Comparison of ENCODE assay signal across 14 mouse cellular contexts in genomic region chr12:29639543-29640196, GRCm38 (mm10).
DNase-seq lines count a peak whose midpoint lies in the region; ATAC-seq and TF ChIP-seq lines count a peak whose summit lies in the region.
"Had no signal": no experiment of that assay in that cellular context is flagged by ENCODE, and none has a peak within 500 bp of the region (broad histone marks: within the 10 kb centered on the region; RNA-seq: fewer than 3 reads in every experiment).

No protein-coding gene starts in this region.

- no peak overlapping the region for H3K9ac ChIP-seq in embryonic facial prominence, embryonic 14.5 days (ENCODE audit: low read depth, low read length)
- H3K9ac ChIP-seq in hindbrain, postnatal 0 days (replicated peaks; ENCODE audit: low read length), result no peak overlapping the region
- H3K9ac ChIP-seq in neural tube, embryonic 11.5 days (ENCODE audit: low read length), result no peak overlapping the region
- no peak overlapping the region for H3K9ac ChIP-seq in kidney, embryonic 15.5 days
- H3K9ac ChIP-seq: heart, embryonic 15.5 days; liver, embryonic 13.5 days had no signal

- no peaks in the 10 kb centered on the region for H3K36me3 ChIP-seq in embryonic facial prominence, embryonic 14.5 days (ENCODE audit: control insufficient read depth, insufficient read depth, low read length)
- no peaks in the 10 kb centered on the region for H3K36me3 ChIP-seq in hindbrain, postnatal 0 days (ENCODE audit: insufficient read depth, low read length)
- no peaks in the 10 kb centered on the region for H3K36me3 ChIP-seq in neural tube, embryonic 11.5 days (ENCODE audit: control insufficient read depth, insufficient read depth, low read length)
- H3K36me3 ChIP-seq in kidney, embryonic 15.5 days, result no peaks in the 10 kb centered on the region
- H3K36me3 ChIP-seq: heart, embryonic 15.5 days; liver, embryonic 13.5 days had no signal

- H3K4me1 ChIP-seq in embryonic facial prominence, embryonic 14.5 days (ENCODE audit: control insufficient read depth, insufficient read depth, low read length), result no peaks in the 10 kb centered on the region
- 0 out of 2 replicates have a peak, but pooled peaks cover 5% of the 10 kb centered on the region for H3K4me1 ChIP-seq in hindbrain, postnatal 0 days (ENCODE audit: insufficient read depth, low read length)
- no peaks in the 10 kb centered on the region; the same call in 1 of the 2 replicates for H3K4me1 ChIP-seq in neural tube, embryonic 11.5 days (ENCODE audit: control insufficient read depth, insufficient read depth, low read length)
- H3K4me1 ChIP-seq in kidney, embryonic 15.5 days, result no peaks in the 10 kb centered on the region
- H3K4me1 ChIP-seq: heart, embryonic 15.5 days; liver, embryonic 13.5 days had no signal

- no peaks in the 10 kb centered on the region for H3K9me3 ChIP-seq in embryonic facial prominence, embryonic 14.5 days (ENCODE audit: control insufficient read depth, low read length)
- no peaks in the 10 kb centered on the region for H3K9me3 ChIP-seq in hindbrain, postnatal 0 days (ENCODE audit: low read length)
- no peaks in the 10 kb centered on the region for H3K9me3 ChIP-seq in neural tube, embryonic 11.5 days (ENCODE audit: control insufficient read depth, low read length)
- H3K9me3 ChIP-seq in kidney, embryonic 15.5 days (replicated peaks), result no peaks in the 10 kb centered on the region
- H3K9me3 ChIP-seq: heart, embryonic 15.5 days; liver, embryonic 13.5 days had no signal

- 34% methylated on average over 11 of the region's 11 CpGs for WGBS in embryonic facial prominence, embryonic 14.5 days
- 42% methylated on average over 11 of the region's 11 CpGs for WGBS in hindbrain, postnatal 0 days
- WGBS in neural tube, embryonic 11.5 days, result 45% methylated on average over 11 of the region's 11 CpGs
- 57% methylated on average over 11 of the region's 11 CpGs for WGBS in kidney, embryonic 15.5 days

- peak; percentile 41 for DNase-seq in heart, adult 11 months
- DNase-seq in heart, adult 18-20 months, result no peak
- peak; percentile 43 for DNase-seq in embryonic facial prominence, embryonic 14.5 days (ENCODE audit: low spot score)
- peak; percentile 57 for DNase-seq in hindbrain, postnatal 0 days (ENCODE audit: low spot score)
- peak; percentile 52 for DNase-seq in neural tube, embryonic 11.5 days (ENCODE audit: low spot score)
- DNase-seq in adrenal gland, postnatal 4 days (ENCODE audit: low spot score in 2 of 2), result no peak
- DNase-seq: adrenal gland, postnatal 25 days; cerebellum, adult 9-11 months; kidney, adult 2 months; liver, embryonic 13.5 days had no signal

- TF ChIP-seq CTCF in hindbrain, postnatal 0 days (IDR thresholded peaks at IDR 0.05; ENCODE audit: low read depth), result no peak

- no peak overlapping the region for H3K4me2 ChIP-seq in embryonic facial prominence, embryonic 14.5 days (ENCODE audit: low read depth, low read length)
- H3K4me2 ChIP-seq in hindbrain, postnatal 0 days (ENCODE audit: low read depth, low read length), result no peak overlapping the region
- no peak overlapping the region for H3K4me2 ChIP-seq in neural tube, embryonic 11.5 days (ENCODE audit: low read depth)
- H3K4me2 ChIP-seq in kidney, embryonic 15.5 days, result no peak overlapping the region
- H3K4me2 ChIP-seq: heart, embryonic 15.5 days; liver, embryonic 13.5 days had no signal

- no peak overlapping the region for H3K27ac ChIP-seq in embryonic facial prominence, embryonic 14.5 days (replicated peaks; ENCODE audit: low read depth, low read length)
- H3K27ac ChIP-seq in hindbrain, postnatal 0 days, result peak overlapping the region; percentile 22; the same call in 1 of the 2 replicates
- H3K27ac ChIP-seq in neural tube, embryonic 11.5 days (ENCODE audit: low read depth, low read length), result no peak overlapping the region
- no peak overlapping the region for H3K27ac ChIP-seq in kidney, embryonic 15.5 days
- H3K27ac ChIP-seq: heart, embryonic 15.5 days; liver, embryonic 13.5 days; macrophage had no signal

- peak; percentile 57 for ATAC-seq in embryonic facial prominence, embryonic 14.5 days (ENCODE audit: low read depth)
- ATAC-seq in hindbrain, postnatal 0 days, result peak; percentile 52; the same call in 1 of the 2 replicates
- ATAC-seq in neural tube, embryonic 11.5 days (ENCODE audit: insufficient read depth, low FRiP score, low TSS enrichment), result peak; percentile 35; the same call in 1 of the 2 replicates
- no peak for ATAC-seq in kidney, embryonic 15.5 days (replicated peaks; ENCODE audit: low FRiP score)
- ATAC-seq in erythroblast, adult 5-6 weeks (replicated peaks; ENCODE audit: low FRiP score, poor library complexity, severe bottlenecking), result no peak

- H3K27me3 ChIP-seq in embryonic facial prominence, embryonic 14.5 days (replicated peaks; ENCODE audit: control insufficient read depth, insufficient read depth, low read length), result no peaks in the 10 kb centered on the region
- H3K27me3 ChIP-seq in hindbrain, postnatal 0 days (ENCODE audit: insufficient read depth, low read length), result no peaks in the 10 kb centered on the region
- H3K27me3 ChIP-seq in neural tube, embryonic 11.5 days (ENCODE audit: control insufficient read depth, insufficient read depth, low read length), result no peaks in the 10 kb centered on the region
- no peaks in the 10 kb centered on the region for H3K27me3 ChIP-seq in kidney, embryonic 15.5 days
- H3K27me3 ChIP-seq: heart, embryonic 15.5 days; liver, embryonic 13.5 days had no signal

- H3K4me3 ChIP-seq in embryonic facial prominence, embryonic 14.5 days (ENCODE audit: low read depth, low read length), result no peak overlapping the region
- no peak overlapping the region for H3K4me3 ChIP-seq in hindbrain, postnatal 0 days (ENCODE audit: low read length)
- H3K4me3 ChIP-seq in neural tube, embryonic 11.5 days (ENCODE audit: low read depth, low read length), result no peak overlapping the region
- H3K4me3 ChIP-seq in kidney, embryonic 15.5 days (replicated peaks), result no peak overlapping the region
- H3K4me3 ChIP-seq: heart, embryonic 15.5 days; liver, embryonic 13.5 days had no signal

Comparison
In these comparisons a context has a peak if more than half of its experiments do, and no peak if none do; other contexts are left out.
1. DNase-seq: peak in heart, adult 11 months (single experiment), embryonic facial prominence, embryonic 14.5 days (single experiment), hindbrain, postnatal 0 days (single experiment) and neural tube, embryonic 11.5 days (single experiment); none in heart, adult 18-20 months (0 of 2) and adrenal gland, postnatal 4 days (0 of 2).
2. ATAC-seq: peak in embryonic facial prominence, embryonic 14.5 days (single experiment), hindbrain, postnatal 0 days (single experiment) and neural tube, embryonic 11.5 days (single experiment); none in kidney, embryonic 15.5 days (single experiment) and erythroblast, adult 5-6 weeks (single experiment).